Mouse (Mus musculus) effector memory CD4-positive, alpha-beta T cell, adult 5 months (primary cell): Measurements from ENCODE around the gene L1cam. TPM values are rescaled to one million over a fixed set of nuclear protein-coding genes. Genes with fewer than 3 reads are reported as not detected.

Source experiments
- polyA plus RNA-seq: library from polyadenylated mRNA; unstranded; fragments of 100-300 nt; shearing (Covaris generic); gene quantifications from one replicate; pipeline ENCODE4 v1.2.1, GENCODE M21; 2017

Gene L1cam
- polyA plus RNA-seq = 20.5 TPM

DNA sequence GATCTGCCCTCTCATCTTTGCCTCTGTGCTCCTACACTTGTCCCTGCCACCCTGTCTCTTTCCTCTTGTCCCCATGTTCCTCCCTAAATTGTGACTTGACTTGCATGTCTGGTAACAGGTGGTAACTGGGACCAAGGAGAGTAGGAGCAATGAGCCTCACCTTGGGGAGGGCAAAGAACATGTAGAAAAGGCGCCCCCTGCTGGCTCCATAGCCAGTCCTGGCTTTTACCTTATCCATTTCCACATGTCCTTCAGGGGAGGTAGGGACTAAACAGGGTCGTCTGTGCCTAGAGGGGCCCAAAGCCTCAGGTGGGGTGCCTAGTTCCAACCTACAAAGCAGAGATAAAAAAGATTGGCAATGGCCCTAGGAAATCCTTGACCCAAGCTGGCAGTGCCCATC is at the start of gene L1cam:
L1cam (minus strand) TSS at position 387 of the 400 bp plus-strand sequence.

DNA sequence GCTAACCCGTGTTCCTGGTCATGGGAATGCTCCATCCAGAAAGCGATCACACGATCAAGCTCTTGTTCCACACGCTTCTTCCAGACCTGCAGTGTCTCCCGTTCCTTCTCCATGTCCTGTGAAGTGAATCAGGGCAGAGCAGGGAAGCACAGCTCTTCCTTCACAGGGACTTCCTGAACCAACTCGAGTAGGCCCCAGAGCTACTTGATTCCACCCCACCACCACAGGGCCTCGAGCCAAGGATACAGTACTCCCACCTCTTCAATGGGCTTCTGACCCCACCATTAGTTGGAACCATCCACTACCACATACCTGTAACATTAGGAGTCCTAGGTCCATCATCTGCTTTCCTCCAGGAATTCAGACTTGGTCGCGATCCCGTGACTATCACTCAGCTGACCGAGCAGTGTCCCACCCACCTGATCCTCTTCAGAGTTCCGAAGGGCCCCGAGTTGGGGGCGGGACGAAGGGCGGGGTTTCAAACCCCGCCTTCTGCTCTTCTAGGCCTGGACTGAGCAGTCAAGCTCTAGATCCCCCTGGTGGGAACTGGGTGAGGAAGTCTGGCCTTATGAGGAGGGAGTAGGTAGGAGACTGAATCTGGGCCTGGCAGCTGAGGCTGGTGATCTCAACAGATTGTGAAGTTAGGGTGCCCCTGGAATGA is 34.6 kb upstream of the L1cam start, which contains the start of gene Renbp:
Renbp (minus strand) TSS at position 449 of the 661 bp plus-strand sequence.

DNA sequence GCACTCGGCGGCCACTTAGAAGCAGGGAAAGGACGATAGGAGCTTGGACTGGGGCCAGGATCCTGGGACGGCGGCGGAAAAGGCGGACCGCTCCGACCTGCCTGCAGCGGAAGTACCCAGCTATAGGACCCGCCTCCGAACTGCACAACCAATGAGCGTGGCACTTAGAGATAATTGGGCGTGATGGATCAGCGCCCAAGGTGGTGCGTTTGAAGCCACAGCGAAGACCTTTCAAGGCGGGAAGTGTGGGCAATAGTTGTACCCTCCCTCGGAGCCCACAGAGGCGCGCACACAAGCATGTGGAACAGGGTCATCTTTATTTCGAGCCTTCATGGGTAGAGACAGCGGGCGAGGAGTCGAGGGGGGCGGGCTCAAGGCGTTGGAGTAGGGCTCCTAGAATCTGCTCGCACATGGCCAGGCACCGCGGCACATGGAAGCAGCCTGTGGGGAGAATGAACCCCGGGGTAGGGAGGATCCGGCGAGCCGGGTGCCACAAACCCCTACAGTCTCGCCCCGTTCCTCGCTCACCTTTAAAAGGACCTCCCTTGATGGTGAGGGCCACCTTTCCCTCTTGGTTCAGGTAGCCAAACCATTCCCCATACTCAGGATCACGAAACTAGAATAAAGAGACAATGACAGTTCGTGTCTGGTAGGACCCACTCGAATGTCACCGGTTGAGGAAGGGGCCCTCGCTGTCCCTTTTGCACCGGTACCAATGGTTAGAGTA is 26.1 kb upstream of the L1cam start, which contains the start of the genes Arhgap4 and Naa10:
Arhgap4 (minus strand) TSS at position 48 of the 727 bp plus-strand sequence.
Naa10 (minus strand) TSS at position 122 of the 727 bp plus-strand sequence.

DNA sequence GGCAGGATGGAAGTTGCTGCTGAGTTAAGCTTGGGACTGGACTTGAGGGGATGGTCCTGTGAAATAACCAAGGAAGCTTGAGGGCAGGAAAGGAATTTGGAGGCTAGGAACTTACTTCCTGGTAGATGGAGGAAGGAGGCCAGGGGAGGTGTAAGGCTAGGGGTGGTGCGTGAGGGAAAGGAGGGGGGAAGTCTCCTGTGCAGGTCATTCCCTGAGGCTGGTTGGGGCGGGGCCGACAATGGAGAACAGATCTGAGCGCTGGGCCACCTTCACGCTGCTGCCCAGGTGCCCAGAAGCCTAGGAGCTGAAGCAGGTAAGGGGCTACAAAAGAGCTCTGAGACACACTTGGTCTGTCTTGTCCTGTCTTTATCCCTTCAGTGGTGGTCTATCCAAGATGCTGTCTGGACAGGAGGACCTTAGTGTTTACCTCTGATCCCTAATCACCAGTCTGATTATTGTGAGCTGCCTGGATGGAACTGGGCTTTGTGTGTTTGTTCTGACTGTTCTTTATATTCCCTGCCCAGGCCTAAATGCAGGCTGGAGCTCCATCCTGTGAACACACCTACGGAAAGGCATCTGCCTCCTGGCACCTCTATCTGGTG is 4.3 kb downstream of the L1cam start, which contains the start of gene Avpr2:
Avpr2 (plus strand) TSS at position 552 of the 602 bp plus-strand sequence.

DNA sequence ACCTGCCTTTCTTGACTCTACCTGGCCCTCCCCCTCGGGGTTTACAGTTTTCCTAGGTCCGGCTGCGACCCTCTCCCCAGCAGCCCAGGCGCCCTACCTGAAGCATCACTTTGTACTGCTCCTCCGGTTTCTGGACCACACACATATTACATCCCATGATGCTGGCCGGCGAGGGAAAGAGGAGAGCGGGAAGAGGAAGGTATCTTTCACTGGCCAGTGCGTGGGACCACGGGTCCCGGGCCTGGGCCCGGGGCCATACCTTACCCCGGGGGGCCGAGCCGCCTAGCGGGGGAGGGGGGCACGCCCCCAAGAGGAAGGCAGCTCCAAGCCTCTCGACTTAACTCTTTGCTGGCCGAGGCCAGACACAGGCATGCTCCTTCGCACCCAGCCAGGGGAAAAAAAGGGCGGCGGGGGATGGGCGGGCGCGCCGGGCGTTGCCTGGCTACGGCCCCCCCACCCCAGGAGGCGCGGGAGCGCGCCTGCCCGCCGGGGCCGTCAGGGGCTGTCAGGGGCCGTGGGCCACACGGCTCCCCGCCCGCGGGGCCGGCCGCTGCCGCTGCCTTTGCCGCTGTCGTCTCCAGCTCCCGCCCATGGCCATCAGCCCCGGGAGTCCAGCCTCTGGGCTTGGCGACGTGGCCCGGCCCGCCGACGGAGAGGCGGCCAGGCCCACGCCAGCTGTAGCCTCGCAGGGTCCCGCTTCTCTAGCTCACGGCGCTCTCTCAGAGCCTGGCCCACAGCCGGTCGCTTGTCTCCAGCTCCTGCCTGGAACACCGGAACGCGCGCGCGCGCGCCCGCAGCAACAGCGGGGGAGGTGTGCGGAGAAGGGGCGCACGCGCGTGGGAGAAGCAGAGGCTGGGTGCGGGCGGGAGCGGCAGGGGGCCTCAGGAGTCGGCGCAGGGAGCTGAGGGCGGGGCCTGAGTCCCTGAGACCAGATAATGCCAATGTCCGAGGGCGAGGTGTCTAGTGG is 71.4 kb downstream of the L1cam start, which contains the start of gene Pdzd4:
Pdzd4 (minus strand) TSS at position 785 of the 967 bp plus-strand sequence.

Other genes starting within 250 kb of the L1cam start
- gene Pnck, start 236.0 kb downstream of the L1cam start, polyA plus RNA-seq = 1.2 TPM
- gene Slc6a8, start 223.0 kb downstream of the L1cam start, polyA plus RNA-seq = 0.62 TPM
- gene Bcap31, start 179.9 kb downstream of the L1cam start, polyA plus RNA-seq = 204 TPM
- gene Abcd1, start 179.5 kb downstream of the L1cam start, polyA plus RNA-seq = 22.8 TPM
- not detected for gene Plxnb3, start 139.0 kb downstream of the L1cam start, polyA plus RNA-seq
- gene Srpk3, start 121.7 kb downstream of the L1cam start, polyA plus RNA-seq = not detected
- 184 TPM for gene Idh3g, start 109.2 kb downstream of the L1cam start, polyA plus RNA-seq
- 201 TPM for gene Ssr4, start 109.1 kb downstream of the L1cam start, polyA plus RNA-seq
- 0.10 TPM for gene Pdzd4, start 71.1 kb downstream of the L1cam start, polyA plus RNA-seq
- gene Avpr2, start 4.0 kb downstream of the L1cam start, polyA plus RNA-seq = 2.1 TPM
- 229 TPM for gene Arhgap4, start 25.8 kb upstream of the L1cam start, polyA plus RNA-seq
- 125 TPM for gene Naa10, start 25.8 kb upstream of the L1cam start, polyA plus RNA-seq
- 3.1 TPM for gene Renbp, start 34.7 kb upstream of the L1cam start, polyA plus RNA-seq
- 36.4 TPM for gene Hcfc1, start 70.3 kb upstream of the L1cam start, polyA plus RNA-seq
- gene Irak1, start 127.8 kb upstream of the L1cam start, polyA plus RNA-seq = 149 TPM
- not detected for gene Opn1mw, start 231.4 kb upstream of the L1cam start, polyA plus RNA-seq
- 51.2 TPM for gene Mecp2, start 239.3 kb upstream of the L1cam start, polyA plus RNA-seq